9 mouse cellular contexts compared by ENCODE assay signal in the genomic region with DNA sequence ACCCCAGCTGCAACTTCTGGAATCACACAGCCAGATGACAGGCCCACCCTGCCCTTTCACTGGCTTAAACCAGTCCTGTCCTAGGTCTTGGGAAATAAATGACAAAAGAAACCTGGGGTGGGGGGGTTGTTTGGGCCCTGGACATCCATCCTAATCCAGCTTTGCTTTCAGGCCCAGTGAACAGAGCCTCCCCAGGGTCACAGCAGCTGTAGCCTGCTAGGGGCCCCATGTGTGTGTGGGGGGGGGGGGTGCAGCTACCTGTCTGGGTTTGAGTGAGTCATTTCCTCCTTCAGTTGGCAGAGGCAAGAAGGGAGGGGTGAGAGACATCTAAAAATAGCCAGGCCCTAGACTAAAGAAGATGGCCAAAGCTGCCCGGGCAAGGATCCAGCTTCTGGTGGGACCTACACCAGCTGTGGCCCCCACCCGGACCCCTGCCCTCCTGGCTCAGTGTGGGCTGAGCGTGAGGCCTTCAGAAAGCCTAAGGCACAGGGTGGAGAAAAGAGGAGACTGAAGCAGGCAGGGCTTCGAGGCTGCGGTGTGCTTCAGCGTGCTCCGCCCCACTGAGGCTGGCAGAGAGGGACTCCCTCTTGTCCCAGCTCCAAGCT. TPM values are rescaled to one million over a fixed set of nuclear protein-coding genes. Genes with fewer than 3 reads are reported as not detected.
DNase-seq lines count a peak whose midpoint lies in the region; ATAC-seq lines count a peak whose summit lies in the region.
"Had no signal": no experiment of that assay in that cellular context is flagged by ENCODE, and none has a peak within 500 bp of the region (broad histone marks: within the 10 kb centered on the region; RNA-seq: fewer than 3 reads in every experiment).

No protein-coding gene starts in this region.

- WGBS in kidney, embryonic 16.5 days: 29% methylated on average over 7 of the region's 7 CpGs
- 22% methylated on average over 7 of the region's 7 CpGs for WGBS in heart, embryonic 14.5 days
- 26% methylated on average over 7 of the region's 7 CpGs for WGBS in limb, embryonic 15.5 days

- no peak for DNase-seq in kidney, adult 11 months
- DNase-seq in NIH3T3 (ENCODE audit: low read depth): peak; percentile 94
- peak; percentile 61 to 72 for DNase-seq in natural killer cell, adult 2 months (ENCODE audit: low spot score in 2 of 2)
- no peak for DNase-seq in layer of hippocampus, postnatal 25 days (ENCODE audit: extremely low spot score in 1 of 2, low spot score in 1 of 2)
- DNase-seq in urinary bladder, postnatal 10 days (ENCODE audit: low spot score): no peak

- no peaks in the 10 kb centered on the region for H3K9me3 ChIP-seq in kidney, embryonic 16.5 days (ENCODE audit: low read length)
- H3K9me3 ChIP-seq in heart, embryonic 14.5 days (ENCODE audit: control insufficient read depth, low read length): no peaks in the 10 kb centered on the region
- no peaks in the 10 kb centered on the region for H3K9me3 ChIP-seq in limb, embryonic 15.5 days

- peak overlapping the region; percentile 92 for H3K27ac ChIP-seq in kidney, embryonic 16.5 days (ENCODE audit: low read length)
- peak overlapping the region; percentile 88 to 93 for H3K27ac ChIP-seq in heart, embryonic 14.5 days (replicated peaks in 1 of 2; ENCODE audit: control insufficient read depth in 1 of 2, insufficient read depth in 1 of 2, low read depth in 2 of 2, low read length in 2 of 2)
- H3K27ac ChIP-seq in limb, embryonic 15.5 days: peak overlapping the region; percentile 84

- peak; percentile 64 for ATAC-seq in kidney, embryonic 16.5 days (ENCODE audit: low FRiP score, low TSS enrichment)
- peak; percentile 69 for ATAC-seq in heart, embryonic 14.5 days (ENCODE audit: insufficient number of reproducible peaks, insufficient read depth, low FRiP score, low read depth)
- peak; percentile 63 for ATAC-seq in limb, embryonic 15.5 days (ENCODE audit: insufficient number of reproducible peaks, low FRiP score, low TSS enrichment, low read depth)

- no peak overlapping the region for H3K4me3 ChIP-seq in kidney, embryonic 16.5 days (ENCODE audit: low read length)
- H3K4me3 ChIP-seq in heart, embryonic 14.5 days (ENCODE audit: control insufficient read depth in 1 of 2, insufficient read depth in 1 of 2, low read depth in 1 of 2, low read length in 2 of 2): no peak overlapping the region
- no peak overlapping the region for H3K4me3 ChIP-seq in limb, embryonic 15.5 days
- H3K4me3 ChIP-seq: erythroblast, embryonic 14.5 days had no signal

- no peaks in the 10 kb centered on the region for H3K27me3 ChIP-seq in kidney, embryonic 16.5 days (ENCODE audit: insufficient read depth, low read length)
- H3K27me3 ChIP-seq in heart, embryonic 14.5 days (ENCODE audit: control insufficient read depth, insufficient read depth, low read length): no peaks in the 10 kb centered on the region
- H3K27me3 ChIP-seq in limb, embryonic 15.5 days: no peaks in the 10 kb centered on the region

- H3K4me2 ChIP-seq in kidney, embryonic 16.5 days (replicated peaks; ENCODE audit: low read depth, low read length): no peak overlapping the region
- peak overlapping the region; percentile 31; the same call in 1 of the 2 replicates for H3K4me2 ChIP-seq in heart, embryonic 14.5 days (ENCODE audit: low read length)
- H3K4me2 ChIP-seq in limb, embryonic 15.5 days: 0 out of 2 replicates have a peak overlapping the region, but pooled peaks have one; percentile 15

- H3K4me1 ChIP-seq in kidney, embryonic 16.5 days (ENCODE audit: insufficient read depth, low read length): peaks cover 58% of the 10 kb centered on the region
- peaks cover 38 to 56% of the 10 kb centered on the region in 2 experiments for H3K4me1 ChIP-seq in heart, embryonic 14.5 days (ENCODE audit: control insufficient read depth in 2 of 2, insufficient read depth in 2 of 2, low read length in 2 of 2)
- peaks cover 57% of the 10 kb centered on the region for H3K4me1 ChIP-seq in limb, embryonic 15.5 days

- H3K9ac ChIP-seq in kidney, embryonic 16.5 days (replicated peaks; ENCODE audit: low read length): peak overlapping the region; percentile 44; the same call in 1 of the 2 replicates
- H3K9ac ChIP-seq in heart, embryonic 14.5 days (ENCODE audit: low read length): peak overlapping the region; percentile 59
- no peak overlapping the region for H3K9ac ChIP-seq in limb, embryonic 15.5 days

- H3K36me3 ChIP-seq in kidney, embryonic 16.5 days (ENCODE audit: insufficient read depth, low read length): no peaks in the 10 kb centered on the region
- H3K36me3 ChIP-seq in heart, embryonic 14.5 days (ENCODE audit: control insufficient read depth, insufficient read depth, low read length): no peaks in the 10 kb centered on the region
- H3K36me3 ChIP-seq in limb, embryonic 15.5 days: no peaks in the 10 kb centered on the region

RNA-seq across cellular contexts. Expression of gene Dnajb12, which starts 28.4 kb away (rescaled TPM):
- 30.1 and 32.9 TPM in 2 replicates for polyA plus RNA-seq in kidney, embryonic 16.5 days (2015; fragmentation: Nextera tagmentation; extraction: Ambion mirVana)
- polyA plus RNA-seq in heart, embryonic 14.5 days (2014; fragmentation: Nextera tagmentation; extraction: Ambion mirVana): 26.9 and 28.6 TPM in 2 replicates
- 19.5 and 22.9 TPM in 2 replicates for polyA plus RNA-seq in limb, embryonic 15.5 days (2015; fragmentation: Nextera tagmentation; extraction: Ambion mirVana)
- total RNA-seq in layer of hippocampus, postnatal 25 days (2021): 10 to 100 TPM; 53.3 to 54.0 TPM

RNA-seq across cellular contexts. Expression of gene Ddit4, which starts 43.8 kb away (rescaled TPM):
- 30.6 and 31.9 TPM in 2 replicates for polyA plus RNA-seq in kidney, embryonic 16.5 days (2015; fragmentation: Nextera tagmentation; extraction: Ambion mirVana)
- polyA plus RNA-seq in heart, embryonic 14.5 days (2014; fragmentation: Nextera tagmentation; extraction: Ambion mirVana): 0.70 and 2.4 TPM in 2 replicates
- polyA plus RNA-seq in limb, embryonic 15.5 days (2015; fragmentation: Nextera tagmentation; extraction: Ambion mirVana): 63.6 and 77.1 TPM in 2 replicates
- 10 to 100 TPM; 77.1 to 100.0 TPM for total RNA-seq in layer of hippocampus, postnatal 25 days (2021)

Comparison
In these comparisons a context has a peak if more than half of its experiments do, and no peak if none do; other contexts are left out.
1. DNase-seq: peak in NIH3T3 (single experiment) and natural killer cell, adult 2 months (2 of 2); none in kidney, adult 11 months (single experiment), layer of hippocampus, postnatal 25 days (0 of 2) and urinary bladder, postnatal 10 days (single experiment).
2. Peak in every context shown above with its lines, with median percentiles within 50 percentile points of each other: ATAC-seq and H3K27ac ChIP-seq.